Mouse (Mus musculus): ENCODE measurements around the gene Cyp4f18. TPM values are rescaled to one million over a fixed set of nuclear protein-coding genes. Genes with fewer than 3 reads are reported as not detected.

Gene Cyp4f18
- total and polyA plus RNA-seq, 3 experiments = 0.08 TPM; not detected in 2

DNA sequence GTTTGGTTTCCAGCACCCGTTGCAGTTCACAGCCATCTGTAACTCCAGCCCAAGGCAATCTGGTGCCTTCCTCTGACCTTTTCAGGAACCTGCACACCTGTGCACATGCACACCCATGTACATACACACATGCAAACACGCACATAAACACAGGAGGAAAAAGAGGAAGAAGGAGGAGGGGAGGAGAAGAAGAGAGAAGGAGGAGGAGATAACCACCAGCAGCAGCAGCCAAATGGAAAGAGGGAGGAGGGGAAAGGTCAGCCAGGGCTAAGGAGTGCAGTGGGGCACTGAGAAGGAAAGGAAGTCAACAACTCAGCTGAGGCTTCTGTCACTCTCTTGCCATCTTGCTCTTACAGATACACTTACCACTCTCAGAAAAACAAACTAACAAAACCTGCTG is 28.4 kb downstream of the Cyp4f18 start:
- no peaks in the 10 kb centered on the region for H3K27me3 ChIP-seq (ENCODE audit: control insufficient read depth in 1 of 2, insufficient read depth in 2 of 2, low read length in 2 of 2)
- peaks cover 3 to 9% of the 10 kb centered on the region in 2 experiments; a peak in 3 of 4 replicates for H3K4me1 ChIP-seq (ENCODE audit: control insufficient read depth in 1 of 2, insufficient read depth in 2 of 2, low read length in 2 of 2)
- H3K27ac ChIP-seq (ENCODE audit: control insufficient read depth, low read depth, low read length) = no peak overlapping the region
- H3K36me3 ChIP-seq (ENCODE audit: control insufficient read depth in 1 of 2, insufficient read depth in 2 of 2, low read length in 2 of 2) = peaks cover 0 to 7% of the 10 kb centered on the region in 2 experiments; a peak in 2 of 4 replicates
- no peaks in the 10 kb centered on the region for H3K9me3 ChIP-seq (replicated peaks; ENCODE audit: insufficient read depth, low read length)
- TF ChIP-seq MXI1 (IDR thresholded peaks at IDR 0.05; ENCODE audit: low read depth, low read length) (peak; percentile 32; the same call in 1 of the 2 replicates), ETS1 (IDR thresholded peaks at IDR 0.05; ENCODE audit: low read depth, low read length) (peak; percentile 63), EP300 (IDR thresholded peaks at IDR 0.05; ENCODE audit: low read depth in 1 of 2, low read length in 2 of 2) (peak in 1 of 2 experiments; percentile 47; a peak in 1 of 4 replicates), MAX (IDR thresholded peaks at IDR 0.05; ENCODE audit: low read length) (no peak), TBP (IDR thresholded peaks at IDR 0.05; ENCODE audit: low read depth, low read length) (0 out of 2 replicates have a peak, but pooled peaks have one; percentile 27), USF2 (IDR thresholded peaks at IDR 0.05; ENCODE audit: borderline replicate concordance in 1 of 2, insufficient read depth in 1 of 2, low read depth in 1 of 2, low read length in 2 of 2) (no peak)
- no peak overlapping the region for H3K4me3 ChIP-seq (ENCODE audit: control insufficient read depth in 1 of 2, insufficient read depth in 1 of 2, low read depth in 2 of 2, low read length in 2 of 2)
- H3K79me2 ChIP-seq (ENCODE audit: control insufficient read depth, insufficient read depth, low read length, poor library complexity) = no peaks in the 10 kb centered on the region
- peak; percentile 74 for DNase-seq (ENCODE audit: low read depth, low spot score)
- no peak overlapping the region for H3K9ac ChIP-seq (ENCODE audit: control insufficient read depth, low read depth, low read length, poor library complexity, severe bottlenecking)

DNA sequence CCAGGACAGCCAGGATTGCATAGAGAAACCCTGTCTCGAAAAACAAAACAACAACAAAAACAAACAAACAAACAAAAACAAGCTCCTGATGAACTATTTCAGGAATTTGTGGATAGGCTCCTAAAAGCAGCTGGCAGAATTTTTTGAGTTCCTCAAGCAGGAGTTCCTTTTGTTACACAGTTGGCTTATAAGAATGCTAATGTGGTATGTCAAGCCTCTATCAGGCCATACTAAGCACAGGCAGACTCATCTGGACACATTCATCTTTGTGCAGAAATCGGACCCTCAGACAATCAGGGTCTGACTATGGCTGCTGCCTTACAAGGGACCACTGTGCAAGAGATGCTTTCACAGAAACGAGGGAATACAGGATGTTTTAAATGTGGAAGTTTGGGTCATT is 35.2 kb downstream of the Cyp4f18 start:
- H3K9ac ChIP-seq (ENCODE audit: control insufficient read depth, low read depth, low read length, poor library complexity, severe bottlenecking) = no peak overlapping the region
- no peak for DNase-seq (ENCODE audit: low read depth, low spot score)

DNA sequence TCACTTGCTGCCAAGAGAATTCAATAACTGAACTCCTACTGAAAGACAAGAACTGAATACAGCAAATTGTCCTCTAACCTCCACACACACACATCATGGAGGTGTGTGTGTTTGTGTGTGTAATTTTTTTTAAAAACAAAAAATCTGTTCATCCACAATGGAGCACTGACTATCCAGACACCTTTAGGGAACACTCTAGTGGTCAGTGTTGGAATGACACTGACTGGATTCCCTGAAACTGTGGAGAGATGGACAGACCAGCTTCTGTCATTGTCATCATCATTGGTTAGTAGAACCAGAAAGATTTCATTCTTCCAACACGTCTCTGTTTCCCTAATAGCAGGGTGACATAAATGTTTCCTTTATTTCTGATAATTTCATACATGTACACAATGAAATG is 37.5 kb downstream of the Cyp4f18 start:
- Histone ChIP-seq H3K9me3 (replicated peaks; ENCODE audit: insufficient read depth, low read length) (no peaks in the 10 kb centered on the region), H3K36me3 (ENCODE audit: control insufficient read depth in 1 of 2, insufficient read depth in 2 of 2, low read length in 2 of 2) (peaks cover 0 to 16% of the 10 kb centered on the region in 2 experiments; a peak in 2 of 4 replicates), H3K4me3 (ENCODE audit: control insufficient read depth in 1 of 2, insufficient read depth in 1 of 2, low read depth in 2 of 2, low read length in 2 of 2) (no peak overlapping the region), H3K79me2 (ENCODE audit: control insufficient read depth, insufficient read depth, low read length, poor library complexity) (no peaks in the 10 kb centered on the region), H3K27me3 (ENCODE audit: control insufficient read depth in 1 of 2, insufficient read depth in 2 of 2, low read length in 2 of 2) (no peaks in the 10 kb centered on the region), H3K4me1 (ENCODE audit: control insufficient read depth in 1 of 2, insufficient read depth in 2 of 2, low read length in 2 of 2) (no peaks in the 10 kb centered on the region), H3K9ac (ENCODE audit: control insufficient read depth, low read depth, low read length, poor library complexity, severe bottlenecking) (no peak overlapping the region), H3K27ac (ENCODE audit: control insufficient read depth, low read depth, low read length) (no peak overlapping the region)
- peak; percentile 50 for DNase-seq (ENCODE audit: low read depth, low spot score)
- no peak for TF ChIP-seq MYB (IDR thresholded peaks at IDR 0.05; ENCODE audit: low read depth, low read length)
- peak; percentile 49 for TF ChIP-seq RAD21 (IDR thresholded peaks at IDR 0.05; ENCODE audit: low read depth, low read length)
- TF ChIP-seq RCOR1 (IDR thresholded peaks at IDR 0.05; ENCODE audit: low read depth, low read length) = no peak
- no peak for TF ChIP-seq HCFC1 (IDR thresholded peaks at IDR 0.05; ENCODE audit: low read depth, low read length)
- no peak for TF ChIP-seq GABPA (IDR thresholded peaks at IDR 0.05; ENCODE audit: low read depth, low read length)
- TF ChIP-seq NRF1 (IDR thresholded peaks at IDR 0.05; ENCODE audit: insufficient read depth, low read depth, low read length, poor library complexity, severe bottlenecking) = no peak
- 0 out of 2 replicates have a peak, but pooled peaks have one; percentile 37 for TF ChIP-seq ZNF384 (IDR thresholded peaks at IDR 0.05; ENCODE audit: low read depth, low read length)
- TF ChIP-seq MYC (IDR thresholded peaks at IDR 0.05; ENCODE audit: low read depth, low read length) = no peak
- no peak for TF ChIP-seq CHD2 (IDR thresholded peaks at IDR 0.05; ENCODE audit: low read length)
- TF ChIP-seq ZC3H11A (IDR thresholded peaks at IDR 0.05; ENCODE audit: low read depth, low read length) = 0 out of 2 replicates have a peak, but pooled peaks have one; percentile 10
- TF ChIP-seq CTCF (IDR thresholded peaks at IDR 0.05 in 2 of 3, conservative IDR thresholded peaks at IDR 0.05 in 1 of 3; ENCODE audit: control insufficient read depth in 1 of 3, insufficient read depth in 1 of 3, low read depth in 2 of 3, low read length in 3 of 3, poor library complexity in 1 of 3, severe bottlenecking in 1 of 3) = peak; percentile 20 to 82 (median 52); a peak in 5 of 6 replicates
- TF ChIP-seq SMC3 (IDR thresholded peaks at IDR 0.05; ENCODE audit: low read depth, low read length) = peak; percentile 60
- TF ChIP-seq MAFK (IDR thresholded peaks at IDR 0.05; ENCODE audit: borderline replicate concordance, low read depth, low read length) = no peak

More for the DNA sequence above, 35.2 kb downstream of the Cyp4f18 start:
- TF ChIP-seq CTCF (IDR thresholded peaks at IDR 0.05 in 2 of 3, conservative IDR thresholded peaks at IDR 0.05 in 1 of 3; ENCODE audit: control insufficient read depth in 1 of 3, insufficient read depth in 1 of 3, low read depth in 2 of 3, low read length in 3 of 3, poor library complexity in 1 of 3, severe bottlenecking in 1 of 3) (no peak), NELFE (IDR thresholded peaks at IDR 0.05; ENCODE audit: low read depth, low read length) (no peak), ETS1 (IDR thresholded peaks at IDR 0.05; ENCODE audit: low read depth, low read length) (no peak), MEF2A (IDR thresholded peaks at IDR 0.05; ENCODE audit: extremely low read depth, insufficient replicate concordance, low read depth, low read length, poor library complexity, severe bottlenecking) (no peak), TAL1 (IDR thresholded peaks at IDR 0.05; ENCODE audit: low read length) (no peak), MAFK (IDR thresholded peaks at IDR 0.05; ENCODE audit: borderline replicate concordance, low read depth, low read length) (no peak), TBP (IDR thresholded peaks at IDR 0.05; ENCODE audit: low read depth, low read length) (no peak), ELF1 (IDR thresholded peaks at IDR 0.05; ENCODE audit: low read depth, low read length) (no peak), POLR2A (IDR thresholded peaks at IDR 0.05; ENCODE audit: control insufficient read depth in 1 of 2, insufficient read depth in 1 of 2, low read depth in 1 of 2, low read length in 2 of 2, poor library complexity in 1 of 2) (no peak), CHD1 (IDR thresholded peaks at IDR 0.05; ENCODE audit: low read depth, low read length) (no peak), GABPA (IDR thresholded peaks at IDR 0.05; ENCODE audit: low read depth, low read length) (no peak), USF2 (IDR thresholded peaks at IDR 0.05; ENCODE audit: borderline replicate concordance in 1 of 2, insufficient read depth in 1 of 2, low read depth in 1 of 2, low read length in 2 of 2) (no peak), MAX (IDR thresholded peaks at IDR 0.05; ENCODE audit: low read length) (no peak), USF1 (IDR thresholded peaks at IDR 0.05; ENCODE audit: low read depth, low read length) (no peak), UBTF (IDR thresholded peaks at IDR 0.05; ENCODE audit: borderline replicate concordance, insufficient read depth, low read depth, low read length) (no peak), BHLHE40 (IDR thresholded peaks at IDR 0.05; ENCODE audit: borderline replicate concordance, low read depth, low read length) (no peak)
- Histone ChIP-seq H3K79me2 (ENCODE audit: control insufficient read depth, insufficient read depth, low read length, poor library complexity) (no peaks in the 10 kb centered on the region), H3K36me3 (ENCODE audit: control insufficient read depth in 1 of 2, insufficient read depth in 2 of 2, low read length in 2 of 2) (peaks cover 0 to under 1% of the 10 kb centered on the region in 2 experiments; a peak in 2 of 4 replicates), H3K27ac (ENCODE audit: control insufficient read depth, low read depth, low read length) (no peak overlapping the region), H3K27me3 (ENCODE audit: control insufficient read depth in 1 of 2, insufficient read depth in 2 of 2, low read length in 2 of 2) (no peaks in the 10 kb centered on the region), H3K4me1 (ENCODE audit: control insufficient read depth in 1 of 2, insufficient read depth in 2 of 2, low read length in 2 of 2) (no peaks in the 10 kb centered on the region), H3K4me3 (ENCODE audit: control insufficient read depth in 1 of 2, insufficient read depth in 1 of 2, low read depth in 2 of 2, low read length in 2 of 2) (no peak overlapping the region), H3K9me3 (replicated peaks; ENCODE audit: insufficient read depth, low read length) (no peaks in the 10 kb centered on the region)

Measured in MEL (cell line).